ENCODE assay signal across 10 mouse cellular contexts in genomic region chr4:131253443-131253817, GRCm38 (mm10).
DNase-seq lines count a peak whose midpoint lies in the region; ATAC-seq lines count a peak whose summit lies in the region.
"Had no signal": no experiment of that assay in that cellular context is flagged by ENCODE, and none has a peak within 500 bp of the region (broad histone marks: within the 10 kb centered on the region; RNA-seq: fewer than 3 reads in every experiment).

No protein-coding gene starts in this region.

- H3K27ac ChIP-seq in heart, embryonic 13.5 days (replicated peaks), result no peak overlapping the region
- H3K27ac ChIP-seq in forebrain, embryonic 16.5 days (ENCODE audit: low read length), result no peak overlapping the region
- H3K27ac ChIP-seq in midbrain, embryonic 10.5 days (replicated peaks), result peak overlapping the region; percentile 71
- H3K27ac ChIP-seq: liver, embryonic 14.5 days had no signal

- H3K4me1 ChIP-seq in heart, embryonic 13.5 days, result peaks cover 20% of the 10 kb centered on the region
- H3K4me1 ChIP-seq in forebrain, embryonic 16.5 days (replicated peaks; ENCODE audit: control insufficient read depth, insufficient read depth, low read length), result peaks cover 11% of the 10 kb centered on the region
- H3K4me1 ChIP-seq in midbrain, embryonic 10.5 days, result peaks cover 11% of the 10 kb centered on the region

- peak overlapping the region; percentile 36; the same call in 1 of the 2 replicates for H3K4me3 ChIP-seq in heart, embryonic 13.5 days
- no peak overlapping the region for H3K4me3 ChIP-seq in forebrain, embryonic 16.5 days (replicated peaks; ENCODE audit: low read length)
- H3K4me3 ChIP-seq in midbrain, embryonic 10.5 days, result peak overlapping the region; percentile 48
- H3K4me3 ChIP-seq: erythroblast, embryonic 14.5 days had no signal

- H3K27me3 ChIP-seq in heart, embryonic 13.5 days (replicated peaks), result peaks cover 23% of the 10 kb centered on the region
- H3K27me3 ChIP-seq in forebrain, embryonic 16.5 days (replicated peaks; ENCODE audit: control insufficient read depth, insufficient read depth, low read length), result no peaks in the 10 kb centered on the region
- H3K27me3 ChIP-seq in midbrain, embryonic 10.5 days (ENCODE audit: low read depth, poor library complexity, severe bottlenecking), result peaks cover 22% of the 10 kb centered on the region

- H3K36me3 ChIP-seq in heart, embryonic 13.5 days, result no peaks in the 10 kb centered on the region
- no peaks in the 10 kb centered on the region for H3K36me3 ChIP-seq in forebrain, embryonic 16.5 days (ENCODE audit: control insufficient read depth, insufficient read depth)
- no peaks in the 10 kb centered on the region for H3K36me3 ChIP-seq in midbrain, embryonic 10.5 days

- H3K4me2 ChIP-seq in heart, embryonic 13.5 days, result peak overlapping the region; percentile 67
- peak overlapping the region; percentile 56 for H3K4me2 ChIP-seq in forebrain, embryonic 16.5 days (ENCODE audit: low read length)

- no peak for ATAC-seq in heart, embryonic 13.5 days (ENCODE audit: extremely low read depth, insufficient number of reproducible peaks, low FRiP score, low TSS enrichment)
- ATAC-seq in forebrain, embryonic 16.5 days, result peak; percentile 26; the same call in 1 of the 2 replicates
- no peak for ATAC-seq in monocyte, adult 5-6 weeks (replicated peaks; ENCODE audit: insufficient number of reproducible peaks, low FRiP score, low TSS enrichment, poor library complexity, severe bottlenecking)

- H3K9me3 ChIP-seq in heart, embryonic 13.5 days, result no peaks in the 10 kb centered on the region
- no peaks in the 10 kb centered on the region for H3K9me3 ChIP-seq in forebrain, embryonic 16.5 days (ENCODE audit: control insufficient read depth, low read length)
- no peaks in the 10 kb centered on the region for H3K9me3 ChIP-seq in midbrain, embryonic 10.5 days (replicated peaks)

- 3% methylated on average over 8 of the region's 8 CpGs for WGBS in heart, embryonic 13.5 days
- WGBS in forebrain, embryonic 16.5 days, result 7% methylated on average over 8 of the region's 8 CpGs
- WGBS in midbrain, embryonic 10.5 days, result 9% methylated on average over 8 of the region's 8 CpGs

- DNase-seq in heart, adult 11 months, result no peak
- DNase-seq in 416B (ENCODE audit: low read depth), result peak; percentile 19
- no peak for DNase-seq in midbrain, embryonic 10.5 days (ENCODE audit: low spot score)
- DNase-seq in retina, postnatal 1 day, result no peak
- DNase-seq in adrenal gland, adult (ENCODE audit: inconsistent age in 2 of 2, low spot score in 1 of 2), result no peak

- peak overlapping the region; percentile 56; the same call in 1 of the 2 replicates for H3K9ac ChIP-seq in heart, embryonic 13.5 days
- H3K9ac ChIP-seq in forebrain, embryonic 16.5 days (replicated peaks; ENCODE audit: low read depth, low read length), result no peak overlapping the region
- H3K9ac ChIP-seq: liver, embryonic 14.5 days had no signal
